Mouse (Mus musculus): Measurements from ENCODE around the gene Sun2. TPM values are rescaled to one million over a fixed set of nuclear protein-coding genes. Genes with fewer than 3 reads are reported as not detected.

The Sun2 gene
- polyA plus RNA-seq, 1 experiment from 2014 or later = 9.9 TPM

- peak overlapping the region; percentile 13 for H3K4me2 ChIP-seq (ENCODE audit: low read length)
- no peaks in the 10 kb centered on the region for H3K9me3 ChIP-seq (ENCODE audit: control insufficient read depth, low read length)
- H3K4me3 ChIP-seq (replicated peaks; ENCODE audit: low read length) = no peak overlapping the region
- peaks cover 61% of the 10 kb centered on the region for H3K4me1 ChIP-seq (replicated peaks; ENCODE audit: control insufficient read depth, insufficient read depth, low read length)
- no peak overlapping the region for H3K27ac ChIP-seq (ENCODE audit: low read length)
- H3K36me3 ChIP-seq (ENCODE audit: control insufficient read depth, insufficient read depth) = no peaks in the 10 kb centered on the region
- H3K9ac ChIP-seq (replicated peaks; ENCODE audit: low read depth, low read length) = no peak overlapping the region
- no peak for ATAC-seq
- no peaks in the 10 kb centered on the region for H3K27me3 ChIP-seq (replicated peaks; ENCODE audit: control insufficient read depth, insufficient read depth, low read length)
- 47% methylated on average over 21 of the region's 21 CpGs for WGBS
These were observed 28.4 kb upstream of the Sun2 start for GRCm38 (mm10) chr15:79770629-79771240.

- Histone ChIP-seq H3K4me3 (replicated peaks; ENCODE audit: low read length) (no peak overlapping the region), H3K36me3 (ENCODE audit: control insufficient read depth, insufficient read depth) (0 out of 2 replicates have a peak, but pooled peaks cover 2% of the 10 kb centered on the region), H3K4me2 (ENCODE audit: low read length) (no peak overlapping the region), H3K9ac (replicated peaks; ENCODE audit: low read depth, low read length) (no peak overlapping the region), H3K9me3 (ENCODE audit: control insufficient read depth, low read length) (no peaks in the 10 kb centered on the region), H3K27me3 (replicated peaks; ENCODE audit: control insufficient read depth, insufficient read depth, low read length) (no peaks in the 10 kb centered on the region), H3K4me1 (replicated peaks; ENCODE audit: control insufficient read depth, insufficient read depth, low read length) (peaks cover 66% of the 10 kb centered on the region), H3K27ac (ENCODE audit: low read length) (no peak overlapping the region)
- 57% methylated on average over 6 of the region's 6 CpGs for WGBS
- ATAC-seq = no peak
These were observed 26.0 kb upstream of the Sun2 start for GRCm38 (mm10) chr15:79768302-79768701.

GRCm38 (mm10) chr15:79767327-79767961 is 25.1 kb upstream of the Sun2 start:
- 83% methylated on average over 16 of the region's 16 CpGs for WGBS
- Histone ChIP-seq H3K4me2 (ENCODE audit: low read length) (no peak overlapping the region), H3K9ac (replicated peaks; ENCODE audit: low read depth, low read length) (no peak overlapping the region), H3K4me3 (replicated peaks; ENCODE audit: low read length) (no peak overlapping the region), H3K4me1 (replicated peaks; ENCODE audit: control insufficient read depth, insufficient read depth, low read length) (peaks cover 61% of the 10 kb centered on the region), H3K9me3 (ENCODE audit: control insufficient read depth, low read length) (no peaks in the 10 kb centered on the region), H3K36me3 (ENCODE audit: control insufficient read depth, insufficient read depth) (peaks cover 6% of the 10 kb centered on the region; the same call in 1 of the 2 replicates), H3K27me3 (replicated peaks; ENCODE audit: control insufficient read depth, insufficient read depth, low read length) (no peaks in the 10 kb centered on the region), H3K27ac (ENCODE audit: low read length) (peak overlapping the region; percentile 74)
- no peak for ATAC-seq

GRCm38 (mm10) chr15:79766586-79767071 is 24.3 kb upstream of the Sun2 start:
- Histone ChIP-seq H3K9me3 (ENCODE audit: control insufficient read depth, low read length) (no peaks in the 10 kb centered on the region), H3K9ac (replicated peaks; ENCODE audit: low read depth, low read length) (no peak overlapping the region), H3K4me1 (replicated peaks; ENCODE audit: control insufficient read depth, insufficient read depth, low read length) (peaks cover 61% of the 10 kb centered on the region), H3K27ac (ENCODE audit: low read length) (peak overlapping the region; percentile 74), H3K4me3 (replicated peaks; ENCODE audit: low read length) (no peak overlapping the region), H3K36me3 (ENCODE audit: control insufficient read depth, insufficient read depth) (peaks cover 9% of the 10 kb centered on the region; the same call in 1 of the 2 replicates), H3K27me3 (replicated peaks; ENCODE audit: control insufficient read depth, insufficient read depth, low read length) (no peaks in the 10 kb centered on the region), H3K4me2 (ENCODE audit: low read length) (no peak overlapping the region)
- ATAC-seq = peak; percentile 32; the same call in 1 of the 2 replicates
- WGBS = 56% methylated on average over 10 of the region's 10 CpGs

GRCm38 (mm10) chr15:79766168-79766567 is 23.8 kb upstream of the Sun2 start:
- peak overlapping the region; percentile 74 for H3K27ac ChIP-seq (ENCODE audit: low read length)

GRCm38 (mm10) chr15:79765361-79765760 is 23.0 kb upstream of the Sun2 start:
- ATAC-seq = no peak
- Histone ChIP-seq H3K27me3 (replicated peaks; ENCODE audit: control insufficient read depth, insufficient read depth, low read length) (no peaks in the 10 kb centered on the region), H3K36me3 (ENCODE audit: control insufficient read depth, insufficient read depth) (peaks cover 9% of the 10 kb centered on the region; the same call in 1 of the 2 replicates), H3K4me1 (replicated peaks; ENCODE audit: control insufficient read depth, insufficient read depth, low read length) (peaks cover 50% of the 10 kb centered on the region), H3K4me3 (replicated peaks; ENCODE audit: low read length) (no peak overlapping the region), H3K9ac (replicated peaks; ENCODE audit: low read depth, low read length) (no peak overlapping the region), H3K4me2 (ENCODE audit: low read length) (no peak overlapping the region), H3K9me3 (ENCODE audit: control insufficient read depth, low read length) (no peaks in the 10 kb centered on the region), H3K27ac (ENCODE audit: low read length) (peak overlapping the region; percentile 28; the same call in 1 of the 2 replicates)
- WGBS = 65% methylated on average over 2 of the region's 2 CpGs

More at GRCm38 (mm10) chr15:79766168-79766567, 23.8 kb upstream of the Sun2 start:
- 66% methylated on average over 9 of the region's 10 CpGs for WGBS
- peaks cover 58% of the 10 kb centered on the region for H3K4me1 ChIP-seq (replicated peaks; ENCODE audit: control insufficient read depth, insufficient read depth, low read length)
- no peaks in the 10 kb centered on the region for H3K27me3 ChIP-seq (replicated peaks; ENCODE audit: control insufficient read depth, insufficient read depth, low read length)
- H3K9me3 ChIP-seq (ENCODE audit: control insufficient read depth, low read length) = no peaks in the 10 kb centered on the region
- peaks cover 9% of the 10 kb centered on the region; the same call in 1 of the 2 replicates for H3K36me3 ChIP-seq (ENCODE audit: control insufficient read depth, insufficient read depth)
- ATAC-seq = peak; percentile 21; the same call in 1 of the 2 replicates
- no peak overlapping the region for H3K4me2 ChIP-seq (ENCODE audit: low read length)
- no peak overlapping the region for H3K9ac ChIP-seq (replicated peaks; ENCODE audit: low read depth, low read length)
- no peak overlapping the region for H3K4me3 ChIP-seq (replicated peaks; ENCODE audit: low read length)

GRCm38 (mm10) chr15:79764539-79765267 is 22.4 kb upstream of the Sun2 start:
- Histone ChIP-seq H3K36me3 (ENCODE audit: control insufficient read depth, insufficient read depth) (peaks cover 9% of the 10 kb centered on the region; the same call in 1 of the 2 replicates), H3K4me2 (ENCODE audit: low read length) (no peak overlapping the region), H3K4me1 (replicated peaks; ENCODE audit: control insufficient read depth, insufficient read depth, low read length) (peaks cover 44% of the 10 kb centered on the region), H3K4me3 (replicated peaks; ENCODE audit: low read length) (no peak overlapping the region), H3K27me3 (replicated peaks; ENCODE audit: control insufficient read depth, insufficient read depth, low read length) (no peaks in the 10 kb centered on the region), H3K9ac (replicated peaks; ENCODE audit: low read depth, low read length) (no peak overlapping the region), H3K9me3 (ENCODE audit: control insufficient read depth, low read length) (no peaks in the 10 kb centered on the region), H3K27ac (ENCODE audit: low read length) (peak overlapping the region; percentile 6; the same call in 1 of the 2 replicates)
- 0 out of 2 replicates have a peak, but pooled peaks have one; percentile 34 for ATAC-seq
- WGBS = 73% methylated on average over 11 of the region's 11 CpGs

GRCm38 (mm10) chr15:79763601-79764246 is 21.4 kb upstream of the Sun2 start:
- 92% methylated on average over 7 of the region's 7 CpGs for WGBS
- no peak overlapping the region for H3K9ac ChIP-seq (replicated peaks; ENCODE audit: low read depth, low read length)
- peaks cover 36% of the 10 kb centered on the region for H3K4me1 ChIP-seq (replicated peaks; ENCODE audit: control insufficient read depth, insufficient read depth, low read length)

More at GRCm38 (mm10) chr15:79763601-79764246, 21.4 kb upstream of the Sun2 start:
- peaks cover 9% of the 10 kb centered on the region; the same call in 1 of the 2 replicates for H3K36me3 ChIP-seq (ENCODE audit: control insufficient read depth, insufficient read depth)
- H3K9me3 ChIP-seq (ENCODE audit: control insufficient read depth, low read length) = no peaks in the 10 kb centered on the region
- no peaks in the 10 kb centered on the region for H3K27me3 ChIP-seq (replicated peaks; ENCODE audit: control insufficient read depth, insufficient read depth, low read length)
- no peak overlapping the region for H3K4me2 ChIP-seq (ENCODE audit: low read length)
- ATAC-seq = no peak
- no peak overlapping the region for H3K27ac ChIP-seq (ENCODE audit: low read length)
- no peak overlapping the region for H3K4me3 ChIP-seq (replicated peaks; ENCODE audit: low read length)
